Mouse (Mus musculus) hindbrain, embryonic 16.5 days (tissue): ENCODE results near the gene Pik3c2b. TPM values are rescaled to one million over a fixed set of nuclear protein-coding genes. Genes with fewer than 3 reads are reported as not detected.

Source experiments
- ATAC-seq: fragments of 200-750 bp; cut with Nextera tagmentation; 2 replicates; pipeline ENCODE4 v1.8.0; 2017; ENCODE audit warnings: moderate TSS enrichment, moderate library complexity
- H3K27ac ChIP-seq: fragments of 300-500 bp; sonication (generic); 2 replicates; pipeline ENCODE4 v1.5.1; 2014; ENCODE audit warnings: low read depth, mild to moderate bottlenecking, control low read depth, low read length, moderate library complexity
- H3K27me3 ChIP-seq: fragments of 300-500 bp; sonication (generic); replicated peaks from 2 replicates; pipeline ENCODE4 v1.6.1; 2014; ENCODE audit warnings: low read length; ENCODE audit not compliant: control insufficient read depth, insufficient read depth
- H3K36me3 ChIP-seq: fragments of 300-500 bp; sonication (generic); 2 replicates; pipeline ENCODE4 v1.6.1; 2014; ENCODE audit warnings: mild to moderate bottlenecking, low read length, moderate library complexity, mixed read lengths; ENCODE audit not compliant: control insufficient read depth, insufficient read depth
- H3K4me1 ChIP-seq: fragments of 300-500 bp; sonication (generic); 2 replicates; pipeline ENCODE4 v1.6.1; 2014; ENCODE audit warnings: low read depth, low read length; ENCODE audit not compliant: control insufficient read depth, insufficient read depth
- H3K4me2 ChIP-seq: fragments of 300-500 bp; sonication (generic); 2 replicates; pipeline ENCODE4 v1.6.1; 2014; ENCODE audit warnings: mild to moderate bottlenecking, low read length, control low read depth, moderate library complexity
- H3K4me3 ChIP-seq: fragments of 300-500 bp; sonication (generic); 2 replicates; pipeline ENCODE4 v1.5.1; 2014; ENCODE audit warnings: mild to moderate bottlenecking, low read length, control low read depth, moderate library complexity
- H3K9ac ChIP-seq: fragments of 300-500 bp; sonication (generic); 2 replicates; pipeline ENCODE4 v1.6.1; 2014; ENCODE audit warnings: low read depth, mild to moderate bottlenecking, control low read depth, low read length, moderate library complexity
- H3K9me3 ChIP-seq: fragments of 300-500 bp; sonication (generic); 2 replicates; pipeline ENCODE4 v1.6.1; 2014; ENCODE audit warnings: mild to moderate bottlenecking, low read length, moderate library complexity; ENCODE audit not compliant: control insufficient read depth
- WGBS: fragments of 180-500 bp; shearing (Covaris S2); extraction: QIAGEN DNeasy Blood & Tissue Kit; methylation state at CpG from one replicate; pipeline ENCODE4 v1.1.7; 2014; 5-methylcytosine and 5-hydroxymethylcytosine counted together
- polyA plus RNA-seq: library from polyadenylated mRNA; unstranded; fragments of >200 nt; fragmentation: Nextera tagmentation; extraction: Ambion mirVana; gene quantifications from 2 replicates; pipeline ENCODE4 v1.2.1, GENCODE M21; 2015

Gene Pik3c2b
- polyA plus RNA-seq, 1 experiment from 2014 or later = 10.3 TPM

DNA sequence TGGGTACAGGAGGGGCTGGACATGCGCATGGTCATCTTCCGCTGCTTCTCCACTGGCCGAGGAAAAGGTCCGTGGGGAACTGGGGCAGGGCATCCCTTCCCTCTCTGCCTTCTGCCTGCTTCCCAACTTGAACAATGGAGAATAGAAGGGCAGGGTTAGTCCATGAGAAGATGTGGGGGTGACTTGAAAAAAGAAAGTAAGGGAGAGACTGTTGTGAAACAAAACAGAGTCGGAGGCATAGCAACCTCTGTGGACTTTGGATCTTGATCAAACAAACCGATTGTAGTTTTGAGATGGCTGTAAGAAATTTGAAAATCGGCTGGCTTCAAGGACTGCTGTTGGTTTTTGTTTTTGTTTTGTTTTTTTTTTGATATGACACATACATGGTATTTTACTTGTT lies 48.3 kb downstream of the Pik3c2b start:
- no peaks in the 10 kb centered on the region for H3K9me3 ChIP-seq
- no peaks in the 10 kb centered on the region for H3K27me3 ChIP-seq
- WGBS = 87% methylated on average over 7 of the region's 7 CpGs
- no peaks in the 10 kb centered on the region for H3K4me1 ChIP-seq
- H3K4me2 ChIP-seq = no peak overlapping the region
- no peak overlapping the region for H3K27ac ChIP-seq
- H3K4me3 ChIP-seq = no peak overlapping the region
- no peak for ATAC-seq
- no peak overlapping the region for H3K9ac ChIP-seq
- H3K36me3 ChIP-seq = peaks cover 22% of the 10 kb centered on the region

DNA sequence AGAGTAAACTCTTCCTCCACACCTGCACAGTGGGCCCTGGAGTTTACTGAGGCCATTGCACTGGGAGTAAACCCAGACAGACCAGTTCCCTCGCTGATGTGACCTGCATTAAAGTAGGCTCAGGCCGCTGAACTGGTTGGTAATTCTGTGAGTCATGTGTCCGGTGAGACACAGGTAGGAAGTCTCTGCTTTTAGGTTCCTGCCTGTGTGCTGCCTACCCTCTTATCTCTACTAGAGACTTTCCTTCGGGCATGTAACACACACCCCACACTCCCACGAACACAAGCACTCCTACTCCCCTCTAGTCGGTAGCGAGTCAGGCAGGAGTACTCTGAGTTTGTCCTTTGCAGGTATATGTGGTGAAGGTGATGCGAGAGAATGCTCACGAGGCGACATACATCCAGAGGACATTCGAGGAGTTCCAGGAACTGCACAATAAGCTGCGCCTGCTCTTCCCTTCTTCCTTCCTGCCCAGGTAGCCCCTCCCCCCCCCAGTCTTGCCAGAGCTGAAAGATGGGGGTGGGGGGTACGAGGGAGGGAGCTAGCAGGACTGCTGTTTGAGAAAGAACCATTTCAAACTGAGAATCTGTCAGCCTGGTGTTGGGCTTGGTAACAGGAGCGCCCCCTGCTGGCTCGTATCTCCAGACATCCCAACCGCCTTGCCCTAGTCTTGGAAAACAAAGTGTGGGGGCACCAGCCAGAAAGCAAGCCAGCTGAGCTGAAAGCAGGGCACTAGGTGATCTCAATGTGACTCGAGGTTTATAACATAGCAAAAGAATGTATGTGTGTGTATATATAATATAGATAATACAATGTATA lies 55.7 kb downstream of the Pik3c2b start:
- no peaks in the 10 kb centered on the region for H3K27me3 ChIP-seq
- ATAC-seq = peak; percentile 64
- H3K9me3 ChIP-seq = no peaks in the 10 kb centered on the region
- WGBS = 47% methylated on average over 17 of the region's 17 CpGs
- no peak overlapping the region for H3K9ac ChIP-seq
- H3K36me3 ChIP-seq = peaks cover 24% of the 10 kb centered on the region
- H3K4me2 ChIP-seq = no peak overlapping the region
- H3K4me3 ChIP-seq = no peak overlapping the region
- no peaks in the 10 kb centered on the region for H3K4me1 ChIP-seq
- H3K27ac ChIP-seq = no peak overlapping the region

DNA sequence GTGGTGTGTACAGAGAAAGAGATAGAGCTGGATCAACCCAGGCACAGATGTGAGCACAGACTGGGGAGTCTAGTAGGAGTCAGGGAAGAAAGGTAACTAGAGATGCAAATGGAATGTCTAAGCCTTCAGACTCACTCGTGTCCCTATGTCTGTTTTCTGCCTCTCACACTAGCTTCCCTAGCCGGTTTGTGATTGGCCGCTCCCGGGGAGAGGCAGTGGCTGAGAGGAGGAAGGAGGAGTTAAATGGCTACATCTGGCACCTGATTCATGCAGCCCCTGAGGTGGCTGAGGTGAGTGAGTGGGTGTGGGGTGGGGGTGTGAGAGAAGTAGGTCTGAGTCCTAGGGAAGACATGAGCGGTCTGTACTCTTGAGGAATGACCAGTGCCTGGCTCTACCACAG lies 56.6 kb downstream of the Pik3c2b start:
- Histone ChIP-seq H3K27me3 (no peaks in the 10 kb centered on the region), H3K4me1 (no peaks in the 10 kb centered on the region), H3K27ac (no peak overlapping the region), H3K36me3 (peaks cover 28% of the 10 kb centered on the region), H3K4me3 (no peak overlapping the region), H3K9ac (no peak overlapping the region), H3K4me2 (no peak overlapping the region), H3K9me3 (no peaks in the 10 kb centered on the region)
- WGBS = 83% methylated on average over 5 of the region's 5 CpGs
- ATAC-seq = no peak

DNA sequence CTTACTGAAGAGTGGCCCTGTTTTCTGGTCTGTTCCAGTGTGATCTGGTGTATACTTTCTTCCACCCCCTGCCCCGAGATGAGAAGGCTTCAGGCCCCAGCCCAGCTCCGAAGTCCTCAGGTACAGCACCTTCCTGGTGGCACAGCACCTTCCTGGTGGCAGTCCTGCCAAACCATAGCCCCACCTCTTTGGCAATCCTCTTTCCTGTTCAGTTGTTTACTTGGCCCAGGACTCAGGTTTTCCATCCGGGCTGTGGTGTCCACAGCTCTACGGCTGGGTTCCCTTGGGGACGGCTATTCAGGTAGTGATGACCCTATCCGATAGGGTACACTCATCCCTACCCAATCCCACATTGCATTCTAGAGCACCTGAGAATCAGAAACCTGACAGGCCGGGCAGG lies 57.8 kb downstream of the Pik3c2b start:
- Histone ChIP-seq H3K4me3 (no peak overlapping the region), H3K4me1 (no peaks in the 10 kb centered on the region), H3K27me3 (no peaks in the 10 kb centered on the region), H3K27ac (no peak overlapping the region), H3K9ac (no peak overlapping the region), H3K9me3 (no peaks in the 10 kb centered on the region), H3K36me3 (peaks cover 28% of the 10 kb centered on the region), H3K4me2 (no peak overlapping the region)
- no peak for ATAC-seq
- WGBS = 96% methylated on average over 7 of the region's 7 CpGs

DNA sequence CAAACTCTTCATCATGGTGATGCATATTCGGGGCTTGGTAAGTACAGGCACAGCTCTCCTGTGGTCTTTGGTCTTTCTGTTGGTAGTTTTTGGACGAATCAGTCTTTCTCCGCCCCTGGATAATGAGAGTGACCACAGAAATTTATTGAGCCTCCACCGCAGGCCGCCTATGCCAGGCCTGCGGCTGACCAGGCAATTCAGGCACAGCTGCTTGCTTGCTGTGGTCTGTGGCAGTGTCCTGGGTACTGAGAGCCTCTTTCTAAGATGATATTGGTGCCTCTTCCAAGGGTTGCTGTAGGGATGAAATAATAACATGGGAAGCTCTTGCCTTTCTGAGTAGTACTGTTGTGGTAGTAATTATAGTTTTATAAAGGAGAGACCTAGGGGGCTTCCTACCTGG lies 58.4 kb downstream of the Pik3c2b start:
- H3K4me2 ChIP-seq = no peak overlapping the region
- no peaks in the 10 kb centered on the region for H3K4me1 ChIP-seq
- no peaks in the 10 kb centered on the region for H3K9me3 ChIP-seq
- no peak overlapping the region for H3K9ac ChIP-seq
- peaks cover 28% of the 10 kb centered on the region for H3K36me3 ChIP-seq
- H3K4me3 ChIP-seq = no peak overlapping the region
- no peak for ATAC-seq
- WGBS = 96% methylated on average over 6 of the region's 6 CpGs
- H3K27ac ChIP-seq = no peak overlapping the region
- no peaks in the 10 kb centered on the region for H3K27me3 ChIP-seq

DNA sequence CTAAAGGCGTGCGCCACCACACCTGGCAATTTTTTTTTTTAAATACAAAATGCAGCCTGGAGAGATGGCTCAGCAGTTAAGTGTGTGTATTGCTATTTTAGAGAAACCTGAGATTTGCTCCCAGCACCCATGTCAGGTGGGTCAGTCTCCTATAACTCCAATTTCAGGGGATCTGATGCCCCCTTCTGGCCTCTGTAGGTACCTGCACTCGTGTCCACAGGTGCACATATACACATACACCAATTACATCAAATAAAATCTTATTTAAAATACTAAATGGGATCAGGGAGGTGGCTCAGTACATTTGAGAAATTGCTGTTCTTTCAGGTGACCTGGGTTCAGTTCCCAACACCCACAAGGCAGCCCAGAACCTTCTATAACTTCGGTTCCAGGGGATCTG lies 70.6 kb downstream of the Pik3c2b start:
- no peak overlapping the region for H3K27ac ChIP-seq
- H3K27me3 ChIP-seq = no peaks in the 10 kb centered on the region
- H3K4me2 ChIP-seq = no peak overlapping the region
- H3K9me3 ChIP-seq = no peaks in the 10 kb centered on the region
- 94% methylated on average over 4 of the region's 4 CpGs for WGBS
- no peak for ATAC-seq
- no peaks in the 10 kb centered on the region for H3K4me1 ChIP-seq
- no peaks in the 10 kb centered on the region for H3K36me3 ChIP-seq
- no peak overlapping the region for H3K9ac ChIP-seq
- no peak overlapping the region for H3K4me3 ChIP-seq

DNA sequence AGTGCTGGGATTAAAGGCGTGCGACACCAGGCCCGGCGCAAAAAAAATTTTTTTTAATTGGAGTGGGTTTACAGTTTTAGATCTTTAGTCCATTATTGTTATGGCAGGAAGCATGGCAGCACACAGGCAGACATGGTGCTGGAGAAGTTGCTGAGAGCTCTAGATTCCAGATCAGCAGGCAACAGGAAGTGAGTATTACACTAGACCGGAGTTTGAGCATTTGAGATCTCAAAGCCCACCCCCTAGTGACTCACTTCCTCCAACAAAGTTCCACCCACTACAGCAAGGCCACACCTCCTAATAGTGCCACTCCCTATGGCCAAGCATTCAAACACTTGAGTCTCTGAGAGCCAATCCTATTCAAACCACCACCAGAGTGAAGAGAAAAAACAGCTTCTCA lies 72.7 kb downstream of the Pik3c2b start:
- no peaks in the 10 kb centered on the region for H3K4me1 ChIP-seq
- no peaks in the 10 kb centered on the region for H3K9me3 ChIP-seq
- no peak overlapping the region for H3K4me3 ChIP-seq
- H3K4me2 ChIP-seq = no peak overlapping the region
- no peak overlapping the region for H3K27ac ChIP-seq
- no peaks in the 10 kb centered on the region for H3K36me3 ChIP-seq
- no peak overlapping the region for H3K9ac ChIP-seq
- 91% methylated on average over 5 of the region's 5 CpGs for WGBS
- no peak for ATAC-seq
- H3K27me3 ChIP-seq = no peaks in the 10 kb centered on the region

DNA sequence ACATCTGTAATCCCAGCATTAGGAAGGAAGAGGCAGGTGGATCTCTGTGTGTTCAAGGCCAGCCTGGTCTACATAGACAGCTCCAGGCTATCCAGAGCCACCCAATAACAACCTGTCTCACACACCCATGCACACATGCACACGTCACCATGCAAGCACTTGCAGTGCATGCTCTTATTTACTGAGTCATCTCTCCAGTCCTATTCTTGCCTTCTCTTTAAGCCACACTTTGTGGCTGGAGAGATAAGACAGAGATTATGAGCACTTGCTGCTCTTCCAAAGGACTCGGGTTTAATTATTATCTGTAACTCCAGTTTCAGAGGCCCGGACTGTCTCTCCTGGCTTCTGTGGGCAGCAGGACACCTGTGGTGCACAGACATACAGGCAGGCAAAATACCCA lies 73.4 kb downstream of the Pik3c2b start:
- 82% methylated on average over 3 of the region's 3 CpGs for WGBS
- Histone ChIP-seq H3K36me3 (no peaks in the 10 kb centered on the region), H3K4me2 (no peak overlapping the region), H3K4me3 (no peak overlapping the region), H3K27ac (no peak overlapping the region), H3K4me1 (no peaks in the 10 kb centered on the region), H3K9ac (no peak overlapping the region), H3K9me3 (no peaks in the 10 kb centered on the region), H3K27me3 (no peaks in the 10 kb centered on the region)
- no peak for ATAC-seq

DNA sequence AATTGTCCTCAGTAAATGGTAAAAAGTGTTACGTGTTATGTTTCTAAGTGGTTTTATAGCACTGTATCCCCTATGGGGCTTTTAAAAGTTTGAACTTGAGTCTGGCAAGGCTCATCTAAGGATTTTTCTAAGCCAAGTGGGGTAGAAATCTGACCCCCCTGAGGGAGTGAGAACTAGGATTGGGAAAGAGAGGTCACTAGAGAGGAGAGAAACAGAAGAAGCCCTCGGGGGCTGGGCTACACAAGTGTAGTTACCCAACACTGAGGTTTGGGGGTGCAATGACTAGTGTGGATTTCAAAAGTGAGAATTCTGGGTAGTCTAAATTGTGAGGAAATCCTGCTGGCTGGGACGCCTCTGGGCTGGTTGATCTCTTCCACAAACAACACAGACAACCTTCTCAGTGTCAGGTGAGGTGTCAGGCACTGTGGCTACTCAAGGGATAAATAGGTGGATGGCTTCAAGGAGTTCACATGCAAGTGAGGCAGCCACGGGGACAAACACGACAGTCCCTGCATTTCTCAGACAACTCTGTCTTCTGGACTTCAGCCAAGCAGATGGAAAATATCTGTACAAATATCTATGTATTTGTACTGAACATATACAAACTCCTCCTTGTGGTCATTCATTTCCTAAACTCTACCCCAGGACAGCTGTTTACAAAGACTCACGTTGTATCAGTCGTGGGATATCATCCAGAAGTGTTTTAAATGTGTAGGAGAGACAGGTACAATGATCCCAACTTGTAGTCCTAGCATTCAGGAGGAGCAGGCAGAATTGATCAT lies 74.7 kb downstream of the Pik3c2b start:
- H3K4me1 ChIP-seq = no peaks in the 10 kb centered on the region
- H3K27ac ChIP-seq = no peak overlapping the region
- H3K4me2 ChIP-seq = no peak overlapping the region
- ATAC-seq = no peak
- no peak overlapping the region for H3K4me3 ChIP-seq
- H3K27me3 ChIP-seq = no peaks in the 10 kb centered on the region
- no peaks in the 10 kb centered on the region for H3K9me3 ChIP-seq
- WGBS = 71% methylated on average over 7 of the region's 7 CpGs
- no peaks in the 10 kb centered on the region for H3K36me3 ChIP-seq
- no peak overlapping the region for H3K9ac ChIP-seq
